In genomic region chr9:50038231-50038630, GRCm38 (mm10) we compare ENCODE assay signal across 9 mouse cellular contexts.
A peak's percentile ranks its signal among the peaks of the same experiment; 100 is the strongest.
DNase-seq lines count a peak whose midpoint lies in the region; ATAC-seq lines count a peak whose summit lies in the region.
"Had no signal": no experiment of that assay in that cellular context is flagged by ENCODE, and none has a peak within 500 bp of the region (broad histone marks: within the 10 kb centered on the region; RNA-seq: fewer than 3 reads in every experiment).

No protein-coding gene starts in this region.

- H3K4me1 ChIP-seq in intestine, embryonic 15.5 days (replicated peaks), result 0 out of 2 replicates have a peak, but pooled peaks cover 3% of the 10 kb centered on the region

- H3K27ac ChIP-seq in intestine, embryonic 15.5 days, result peak overlapping the region; percentile 54; the same call in 1 of the 2 replicates
- H3K27ac ChIP-seq: midbrain, embryonic 12.5 days had no signal

- DNase-seq in cerebellum, postnatal 10 days, result peak; percentile 69 to 76
- no peak for DNase-seq in cerebellum, adult 11-12 months
- DNase-seq in kidney, postnatal 10 days, result peak; percentile 44
- DNase-seq in kidney, adult 8-10 months, result no peak
- peak; percentile 73 for DNase-seq in MN1 (ENCODE audit: low spot score)
- DNase-seq in thymus, adult 18-20 months, result no peak

- no peaks in the 10 kb centered on the region; the same call in 1 of the 2 replicates for H3K27me3 ChIP-seq in intestine, embryonic 15.5 days (replicated peaks)
- H3K27me3 ChIP-seq: midbrain, embryonic 12.5 days had no signal

- no peaks in the 10 kb centered on the region for H3K9me3 ChIP-seq in intestine, embryonic 15.5 days
- H3K9me3 ChIP-seq: midbrain, embryonic 12.5 days had no signal

- no peaks in the 10 kb centered on the region for H3K36me3 ChIP-seq in intestine, embryonic 15.5 days
- H3K36me3 ChIP-seq: midbrain, embryonic 12.5 days had no signal

- no peak overlapping the region for H3K4me2 ChIP-seq in intestine, embryonic 15.5 days (replicated peaks)
- H3K4me2 ChIP-seq: midbrain, embryonic 12.5 days had no signal

- ATAC-seq in intestine, embryonic 15.5 days, result peak; percentile 61
- ATAC-seq in activated CD4-positive, CD25-positive, alpha-beta regulatory T cell, adult 4 months, result no peak

- 46% methylated on average over 11 of the region's 11 CpGs for WGBS in intestine, embryonic 15.5 days

- H3K4me3 ChIP-seq in intestine, embryonic 15.5 days (replicated peaks), result no peak overlapping the region
- H3K4me3 ChIP-seq: midbrain, embryonic 12.5 days had no signal

- no peak overlapping the region for H3K9ac ChIP-seq in intestine, embryonic 15.5 days
- H3K9ac ChIP-seq: midbrain, embryonic 12.5 days had no signal

Comparison
In these comparisons a context has a peak if more than half of its experiments do, and no peak if none do; other contexts are left out.
1. DNase-seq: peak in cerebellum, postnatal 10 days (2 of 2), kidney, postnatal 10 days (single experiment) and MN1 (single experiment); none in cerebellum, adult 11-12 months (single experiment), kidney, adult 8-10 months (0 of 2) and thymus, adult 18-20 months (0 of 2).